Mouse (Mus musculus) lung, postnatal 10 days (tissue): ENCODE results near the gene Tsc2.

Experiments
- DNase-seq: peaks from one replicate; pipeline ENCODE4 v3.0.0; 2021

Tsc2 gene

DNA sequence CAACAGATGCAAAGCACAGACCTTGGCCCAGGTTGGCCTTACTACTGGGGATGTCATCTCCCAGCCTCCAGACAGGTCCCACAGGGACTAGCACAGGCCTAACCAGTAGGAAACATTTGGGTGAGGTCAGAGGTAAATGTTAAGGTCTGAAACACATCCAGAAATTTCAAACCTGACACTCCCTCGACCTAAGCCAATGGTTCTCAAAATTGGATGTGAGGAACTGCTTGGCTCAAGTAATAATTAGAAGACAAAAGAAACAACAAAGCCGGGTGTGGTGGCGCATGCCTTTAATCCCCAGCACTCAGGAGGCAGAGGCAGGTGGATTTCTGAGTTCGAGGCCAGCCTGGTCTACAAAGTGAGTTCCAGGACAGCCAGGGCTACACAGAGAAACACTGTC, 14.0 kb upstream of the Tsc2 start:
- no peak for DNase-seq

- DNase-seq: no peak
Observed at GRCm38 (mm10) chr17:24645916-24646315, 13.5 kb upstream of the Tsc2 start.

- peak; percentile 83 for DNase-seq
Observed at GRCm38 (mm10) chr17:24644875-24645721, 12.7 kb upstream of the Tsc2 start.

- DNase-seq: peak; percentile 79
Observed at GRCm38 (mm10) chr17:24644030-24644715, 11.7 kb upstream of the Tsc2 start.

- no peak for DNase-seq
Observed at GRCm38 (mm10) chr17:24642791-24643343, 10.4 kb upstream of the Tsc2 start.

DNA sequence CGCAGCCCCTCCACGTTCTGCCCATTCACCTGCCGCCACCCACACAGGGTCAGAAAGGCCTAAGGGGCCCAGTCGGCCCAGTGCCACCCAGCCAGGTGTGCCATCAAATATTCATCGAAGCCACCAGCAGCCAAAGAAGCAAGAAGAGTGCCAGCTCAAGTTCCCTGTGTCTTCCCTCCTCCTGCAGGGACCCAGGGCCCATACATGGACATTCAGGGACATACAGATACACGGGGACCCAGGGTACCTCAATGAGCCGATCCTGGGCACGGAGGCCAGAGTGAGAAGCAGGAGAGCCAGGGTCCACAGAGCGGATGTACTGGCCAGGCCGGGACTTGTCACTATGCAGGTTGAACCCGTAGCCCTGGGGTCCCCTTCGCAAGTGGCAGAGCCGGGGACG, 9.5 kb upstream of the Tsc2 start:
- no peak for DNase-seq

- DNase-seq: no peak
Observed at GRCm38 (mm10) chr17:24640581-24640980, 8.2 kb upstream of the Tsc2 start.

DNA sequence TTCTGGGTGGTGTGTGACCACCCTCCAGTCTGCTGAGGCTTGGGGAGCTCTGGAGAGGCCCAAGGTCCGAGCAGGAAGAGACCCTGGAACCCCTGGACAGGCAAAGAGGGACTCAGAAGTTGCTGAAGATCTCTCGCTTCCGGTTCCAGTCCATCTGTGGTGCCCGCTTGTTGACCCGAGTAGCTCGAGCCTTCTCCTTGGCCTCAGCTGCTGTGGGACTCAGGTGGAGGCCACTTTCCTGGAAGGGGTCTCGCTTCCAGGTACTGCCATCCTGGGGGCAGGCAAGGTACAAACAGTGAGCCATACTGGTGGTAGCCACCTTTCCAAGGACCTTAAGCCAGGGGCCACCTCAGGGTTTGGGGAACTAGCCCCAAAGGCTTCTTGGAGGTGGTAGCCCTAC, 7.7 kb upstream of the Tsc2 start:
- no peak for DNase-seq

DNA sequence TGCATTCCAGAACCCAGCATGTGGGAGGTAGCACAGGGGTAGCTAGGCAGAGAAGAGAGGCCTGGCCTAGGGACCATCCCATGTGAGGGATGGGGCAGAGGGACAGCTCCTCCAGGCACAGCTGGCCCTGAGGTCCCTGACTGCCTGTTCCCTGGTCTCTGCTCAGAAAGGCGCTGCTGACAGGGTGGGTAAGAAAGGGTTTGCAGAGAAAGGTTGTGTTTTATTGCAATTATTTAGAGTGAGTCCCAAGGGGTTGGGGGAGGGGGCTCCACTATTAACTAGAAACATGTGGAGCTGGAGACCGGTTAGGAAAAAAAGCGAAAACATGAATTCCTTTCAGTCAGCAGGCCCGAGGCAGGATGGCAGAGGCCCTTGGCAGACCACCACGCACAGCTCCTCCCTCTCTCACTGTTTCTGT, 7.2 kb upstream of the Tsc2 start:
- peak; percentile 58 for DNase-seq

DNA sequence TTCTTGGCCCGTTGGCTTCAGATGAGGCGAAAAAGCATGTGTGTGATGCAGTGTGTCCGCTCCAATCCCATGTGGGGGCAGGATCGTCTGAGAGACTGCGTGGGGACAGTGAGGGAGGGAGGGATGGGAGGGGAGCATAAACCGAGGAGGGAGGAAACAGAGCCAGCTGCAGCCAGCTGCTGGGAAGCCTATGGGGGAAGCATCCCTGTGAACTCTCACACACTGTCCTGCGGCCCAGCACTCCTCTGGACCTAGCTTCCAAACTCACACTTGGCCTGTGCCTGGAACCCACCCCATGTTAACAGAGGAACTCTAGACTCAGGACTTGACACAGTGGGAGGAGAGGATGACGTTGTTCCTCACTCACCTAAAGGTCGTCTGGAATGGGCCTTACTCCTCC, 6.4 kb upstream of the Tsc2 start:
- DNase-seq: peak; percentile 87

- DNase-seq: peak; percentile 49
Observed at GRCm38 (mm10) chr17:24638214-24638613, 5.8 kb upstream of the Tsc2 start.

DNA sequence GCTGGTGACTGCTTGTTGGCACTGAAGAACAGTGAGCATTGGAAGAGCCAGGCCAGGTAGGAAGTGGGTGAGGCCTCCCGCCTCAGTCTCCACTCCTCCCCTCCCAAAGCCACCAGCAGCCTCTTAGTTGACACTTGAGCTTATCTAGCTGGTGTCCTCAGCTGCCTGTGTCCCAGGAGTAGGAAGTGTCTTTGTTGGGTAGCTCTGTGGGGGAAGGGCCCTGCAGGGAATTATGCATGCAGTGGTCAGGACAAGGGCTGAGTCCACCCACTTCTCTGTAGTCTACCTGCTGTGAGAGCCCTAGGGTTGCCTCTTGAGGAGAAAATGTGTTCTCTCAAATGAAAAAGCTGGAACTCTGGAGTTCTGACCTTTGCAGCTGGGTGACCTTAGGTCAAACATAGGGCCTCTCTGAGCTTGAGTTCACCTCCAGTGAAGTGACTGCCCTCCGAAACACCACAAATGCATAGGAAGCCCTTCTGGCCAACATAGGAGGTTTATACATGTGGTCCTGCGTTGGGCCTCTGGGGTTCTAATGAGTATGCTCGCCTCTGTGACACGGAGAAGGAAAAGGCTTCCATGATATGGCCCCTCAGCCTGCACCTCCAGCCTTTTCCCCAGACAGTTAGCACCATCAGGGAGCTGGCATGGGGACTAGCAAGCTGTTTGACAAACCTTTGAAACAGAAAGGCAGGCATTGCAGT, 4.5 kb upstream of the Tsc2 start:
- DNase-seq: peak; percentile 71

DNA sequence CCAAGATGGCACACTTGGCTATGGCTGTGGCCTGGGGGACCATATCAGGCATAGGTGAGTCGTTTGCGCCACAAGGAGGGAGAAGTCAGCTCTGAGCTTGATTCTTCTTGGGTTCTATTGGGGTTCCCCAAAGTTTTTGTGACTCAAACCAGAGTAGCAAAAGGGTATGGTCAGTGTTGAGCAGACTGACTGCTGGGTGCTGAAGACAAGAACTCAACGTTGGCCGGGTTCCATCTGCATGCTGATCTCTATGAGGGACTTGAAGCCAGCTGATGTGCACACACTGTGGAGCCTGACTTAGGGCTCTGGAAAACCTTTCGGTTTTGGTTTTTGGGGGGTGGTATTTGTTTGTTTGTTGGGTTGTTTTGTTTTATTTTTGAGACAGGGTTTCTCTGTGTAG, 3.3 kb upstream of the Tsc2 start:
- DNase-seq: peak; percentile 47

DNA sequence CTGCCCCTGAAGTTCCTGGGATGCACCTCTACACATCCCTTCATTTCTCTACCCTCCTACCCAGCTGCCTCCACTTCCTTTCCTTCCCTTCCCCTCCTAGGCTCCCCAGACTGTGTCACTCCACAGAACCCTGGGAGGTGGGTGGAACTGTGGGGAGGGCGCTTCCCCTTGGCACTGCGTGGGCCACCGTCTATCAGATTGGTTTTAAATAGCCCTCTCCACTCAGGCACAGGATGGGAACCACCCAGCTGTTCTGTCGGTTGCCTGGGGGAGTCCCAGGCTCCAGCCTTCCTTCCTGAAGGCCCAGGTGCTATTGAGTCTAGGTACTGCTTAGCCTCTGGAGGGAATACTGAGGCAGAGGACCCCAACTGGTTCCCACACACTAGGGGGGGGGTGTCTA, 2.6 kb upstream of the Tsc2 start:
- peak; percentile 76 for DNase-seq

GRCm38 (mm10) chr17:24633831-24634230, 1.4 kb upstream of the Tsc2 start:
- no peak for DNase-seq

GRCm38 (mm10) chr17:24632813-24633449, 501 bp upstream of the Tsc2 start:
- DNase-seq: peak; percentile 92

GRCm38 (mm10) chr17:24630072-24630471, 2.4 kb downstream of the Tsc2 start:
- no peak for DNase-seq

DNA sequence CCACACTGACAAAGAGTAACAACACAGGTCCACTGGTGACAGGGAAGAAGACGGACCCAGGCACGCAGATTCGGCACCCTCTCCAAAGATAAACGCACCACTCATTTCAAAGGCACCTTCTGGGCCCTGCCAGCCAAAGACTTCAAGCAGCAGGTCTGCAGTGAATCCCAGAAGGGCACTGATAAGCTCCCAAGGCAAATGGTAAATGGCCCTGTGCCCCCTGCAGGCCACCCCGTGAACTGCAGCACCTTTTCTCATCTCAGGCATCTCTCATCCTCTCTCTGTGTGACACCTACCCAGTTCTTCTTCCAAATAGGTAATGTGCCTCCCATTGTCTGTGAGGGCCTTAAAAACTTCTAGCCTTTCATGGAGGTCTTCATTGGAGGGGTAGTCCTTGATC, 3.8 kb downstream of the Tsc2 start:
- peak; percentile 80 for DNase-seq

- no peak for DNase-seq
Observed at GRCm38 (mm10) chr17:24625472-24625871, 7.0 kb downstream of the Tsc2 start.

DNA sequence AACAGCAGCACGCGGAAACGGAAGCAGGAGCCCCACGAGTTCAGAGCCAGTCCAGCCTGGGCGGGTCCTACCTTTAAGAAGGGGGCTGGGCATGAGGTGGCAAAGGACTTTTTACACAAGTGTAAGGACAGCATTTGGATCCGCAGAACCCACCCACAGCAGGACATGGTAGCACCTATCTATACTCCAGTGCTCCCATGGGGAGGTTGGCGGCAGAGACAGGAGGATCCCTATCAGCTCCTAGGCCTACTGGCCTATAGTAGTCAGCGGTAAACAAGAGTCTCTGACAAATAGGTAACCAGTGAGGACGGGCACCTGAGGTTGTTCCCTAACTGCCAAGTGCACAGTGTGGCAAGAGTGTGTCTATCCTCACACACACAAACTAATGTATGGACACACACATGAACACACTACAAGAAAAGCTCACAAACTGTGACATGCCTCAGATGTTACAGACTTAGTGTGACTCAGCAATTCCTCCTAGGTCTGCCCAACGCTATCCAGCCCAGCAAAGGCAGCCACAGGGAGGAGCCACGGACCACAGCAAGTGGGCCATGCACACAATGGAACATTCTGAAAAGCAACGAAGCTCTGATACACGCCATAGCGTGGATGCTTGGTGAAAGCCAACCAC, 14.8 kb downstream of the Tsc2 start:
- no peak for DNase-seq

DNA sequence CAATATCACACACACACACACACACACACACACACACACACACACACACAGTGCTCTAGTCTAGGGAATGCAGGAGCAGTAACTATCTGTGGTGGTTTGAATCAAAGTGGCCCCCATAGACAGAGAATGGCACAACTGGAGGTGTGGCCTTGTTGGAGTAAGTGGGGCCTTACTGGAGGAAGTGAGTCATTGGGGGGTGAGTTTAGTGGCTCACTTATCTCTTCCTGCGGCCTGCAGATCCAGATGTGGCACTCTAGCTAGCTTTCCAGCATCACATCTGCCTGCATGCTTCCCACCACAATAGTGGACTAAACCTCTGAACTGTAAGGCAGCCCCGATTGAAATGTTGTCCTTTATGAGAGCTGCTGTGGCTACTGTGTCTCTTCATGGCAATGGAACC, 21.7 kb downstream of the Tsc2 start:
- no peak for DNase-seq

GRCm38 (mm10) chr17:24608874-24609273, 23.6 kb downstream of the Tsc2 start:
- no peak for DNase-seq
